Mouse (Mus musculus): Measurements from ENCODE around the gene Pcdh10. TPM values are rescaled to one million over a fixed set of nuclear protein-coding genes. Genes with fewer than 3 reads are reported as not detected.

Pcdh10 gene
- 0.46 TPM in 1 of 2 replicates, not detected in the other for polyA plus RNA-seq (2012; rRNA removed; ENCODE audit: low replicate concordance)

DNA sequence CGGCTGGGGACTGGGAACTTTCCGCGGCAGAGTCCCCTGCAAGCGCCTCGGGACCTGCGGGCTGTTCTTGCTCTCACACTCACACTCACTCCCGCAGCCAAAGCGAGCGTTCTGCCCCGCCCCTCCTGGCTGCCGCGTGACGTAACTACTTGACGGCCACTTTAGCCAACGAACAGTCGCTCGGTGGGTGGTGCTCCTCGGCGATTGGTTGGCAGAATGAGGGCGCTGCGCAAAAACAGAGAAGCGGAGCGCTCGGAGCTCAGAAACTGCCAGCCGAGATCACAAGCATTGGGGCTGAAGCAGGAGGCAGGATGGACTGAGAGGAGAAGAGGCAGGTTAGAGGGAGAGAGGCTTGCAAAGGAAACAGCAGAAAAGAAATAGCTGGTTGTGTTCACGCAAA lies at the start of gene Pcdh10:
TSS of gene Pcdh10 (plus strand) at position 254 of the 400 bp plus-strand sequence.

